ENCODE assay signal across 8 mouse cellular contexts in genomic region chr10:13304641-13305241, GRCm38 (mm10).
A peak's percentile ranks its signal among the peaks of the same experiment; 100 is the strongest.
DNase-seq lines count a peak whose midpoint lies in the region; ATAC-seq and TF ChIP-seq lines count a peak whose summit lies in the region.

No protein-coding gene starts in this region.

- no peaks in the 10 kb centered on the region for H3K4me1 ChIP-seq in forebrain, postnatal 0 days (ENCODE audit: insufficient read depth)

- H3K9ac ChIP-seq in forebrain, postnatal 0 days = no peak overlapping the region

- H3K27me3 ChIP-seq in forebrain, postnatal 0 days (ENCODE audit: insufficient read depth, low read length) = no peaks in the 10 kb centered on the region

- H3K36me3 ChIP-seq in forebrain, postnatal 0 days (ENCODE audit: insufficient read depth) = no peaks in the 10 kb centered on the region

- intact Hi-C loops in gastrocnemius, postnatal 36 days (cut with DNase I) = no loop called here

- TF ChIP-seq CTCF in forebrain, postnatal 0 days (IDR thresholded peaks at IDR 0.05; ENCODE audit: low read depth) = no peak

- ATAC-seq in forebrain, postnatal 0 days = peak; percentile 78

- H3K27ac ChIP-seq in forebrain, postnatal 0 days (ENCODE audit: low read depth, low read length) = no peak overlapping the region

- 18% methylated on average over 10 of the region's 10 CpGs for WGBS in forebrain, postnatal 0 days

- peak overlapping the region; percentile 19; the same call in 1 of the 2 replicates for H3K4me2 ChIP-seq in forebrain, postnatal 0 days (ENCODE audit: low read depth)

- no peak overlapping the region for H3K4me3 ChIP-seq in forebrain, postnatal 0 days (ENCODE audit: low read depth, low read length)

- H3K9me3 ChIP-seq in forebrain, postnatal 0 days (ENCODE audit: low read length) = no peaks in the 10 kb centered on the region

- peak; percentile 17 for DNase-seq in adrenal gland, postnatal 14 days
- no peak for DNase-seq in adrenal gland, adult 8-10 months
- peak; percentile 34 to 72 for DNase-seq in lung, adult 18-20 months
- no peak for DNase-seq in lung, postnatal 14 days
- peak; percentile 68 for DNase-seq in forebrain, postnatal 0 days
- DNase-seq in monocyte, adult 2 months (ENCODE audit: low read depth in 1 of 2, low spot score in 2 of 2) = peak; percentile 48 to 59
- no peak for DNase-seq in liver
- DNase-seq in gastrocnemius, postnatal 36 days = no peak

Comparison
In these comparisons a context has a peak if more than half of its experiments do, and no peak if none do; other contexts are left out.
1. DNase-seq: peak in adrenal gland, postnatal 14 days (single experiment), lung, adult 18-20 months (2 of 2), forebrain, postnatal 0 days (single experiment) and monocyte, adult 2 months (2 of 2); none in adrenal gland, adult 8-10 months (single experiment), lung, postnatal 14 days (single experiment), liver (single experiment) and gastrocnemius, postnatal 36 days (0 of 2).